Mouse (Mus musculus) forebrain, embryonic 12.5 days (tissue): ENCODE measurements at regions not wholly inside any gene's neighbourhood (a gene's known extent, or its start where the extent isn't known, plus 50 kb on each side); places are given as distances from the start of the nearest gene placed in this dataset.

Experiments used
- ATAC-seq: fragments of 200-750 bp; cut with Nextera tagmentation; 2 replicates; pipeline ENCODE4 v1.8.0; 2017; ENCODE audit warnings: moderate TSS enrichment; ENCODE audit not compliant: low FRiP score
- H3K27ac ChIP-seq: fragments of 300-500 bp; sonication (generic); 2 replicates; pipeline ENCODE4 v1.5.1; 2016; ENCODE audit warnings: mild to moderate bottlenecking
- H3K27me3 ChIP-seq: fragments of 300-500 bp; sonication (generic); 2 replicates; pipeline ENCODE4 v1.6.1; 2016; ENCODE audit warnings: mild to moderate bottlenecking
- H3K36me3 ChIP-seq: fragments of 300-500 bp; sonication (generic); replicated peaks from 2 replicates; pipeline ENCODE4 v1.6.1; 2016; ENCODE audit warnings: mild to moderate bottlenecking
- H3K4me1 ChIP-seq: fragments of 300-500 bp; sonication (generic); 2 replicates; pipeline ENCODE4 v1.6.1; 2016
- H3K4me2 ChIP-seq: fragments of 300-500 bp; sonication (generic); 2 replicates; pipeline ENCODE4 v1.6.1; 2016; ENCODE audit warnings: mild to moderate bottlenecking, moderate library complexity
- H3K4me3 ChIP-seq: fragments of 300-500 bp; sonication (generic); replicated peaks from 2 replicates; pipeline ENCODE4 v1.5.1; 2016; ENCODE audit warnings: mild to moderate bottlenecking
- H3K9ac ChIP-seq: fragments of 300-500 bp; sonication (generic); 2 replicates; pipeline ENCODE4 v1.6.1; 2016; ENCODE audit warnings: mild to moderate bottlenecking
- H3K9me3 ChIP-seq: fragments of 300-500 bp; sonication (generic); 2 replicates; pipeline ENCODE4 v1.6.1; 2016
- WGBS: fragments of 180-500 bp; shearing (Covaris S2); methylation state at CpG from one replicate; pipeline ENCODE4 v1.1.7; 2016; 5-methylcytosine and 5-hydroxymethylcytosine counted together

- 93% methylated on average over 4 of the region's 4 CpGs for WGBS
- no peak for ATAC-seq
- Histone ChIP-seq H3K9me3 (no peaks in the 10 kb centered on the region), H3K4me1 (no peaks in the 10 kb centered on the region), H3K4me3 (no peak overlapping the region), H3K27me3 (no peaks in the 10 kb centered on the region), H3K9ac (no peak overlapping the region), H3K27ac (no peak overlapping the region), H3K36me3 (no peaks in the 10 kb centered on the region), H3K4me2 (no peak overlapping the region)
Observed at GRCm38 (mm10) chr12:70592821-70593220, 139.9 kb downstream of the Tmx1 start.

GRCm38 (mm10) chr12:70598211-70598701 lies 145.4 kb downstream of the Tmx1 start:
- 87% methylated on average over 15 of the region's 15 CpGs for WGBS
- no peak for ATAC-seq

GRCm38 (mm10) chr12:70599731-70600130 lies 146.8 kb downstream of the Tmx1 start:
- Histone ChIP-seq H3K27me3 (no peaks in the 10 kb centered on the region), H3K4me2 (no peak overlapping the region), H3K4me1 (no peaks in the 10 kb centered on the region; the same call in 1 of the 2 replicates), H3K27ac (no peak overlapping the region), H3K9ac (no peak overlapping the region), H3K9me3 (no peaks in the 10 kb centered on the region), H3K4me3 (no peak overlapping the region), H3K36me3 (no peaks in the 10 kb centered on the region)
- ATAC-seq: no peak
- WGBS: 87% methylated on average over 6 of the region's 6 CpGs

More at GRCm38 (mm10) chr12:70598211-70598701, 145.4 kb downstream of the Tmx1 start:
- Histone ChIP-seq H3K4me1 (no peaks in the 10 kb centered on the region; the same call in 1 of the 2 replicates), H3K27ac (no peak overlapping the region), H3K4me3 (no peak overlapping the region), H3K9me3 (no peaks in the 10 kb centered on the region), H3K4me2 (no peak overlapping the region), H3K27me3 (no peaks in the 10 kb centered on the region), H3K9ac (no peak overlapping the region), H3K36me3 (no peaks in the 10 kb centered on the region)

GRCm38 (mm10) chr12:70603869-70604268 lies 151.0 kb downstream of the Tmx1 start:
- no peak for ATAC-seq
- Histone ChIP-seq H3K4me3 (no peak overlapping the region), H3K9me3 (no peaks in the 10 kb centered on the region), H3K4me1 (no peaks in the 10 kb centered on the region), H3K9ac (no peak overlapping the region), H3K36me3 (no peaks in the 10 kb centered on the region), H3K27ac (no peak overlapping the region), H3K27me3 (no peaks in the 10 kb centered on the region), H3K4me2 (no peak overlapping the region)
- 86% methylated on average over 1 of the region's 1 CpGs for WGBS

GRCm38 (mm10) chr12:70608672-70609071 lies 155.8 kb downstream of the Tmx1 start:
- Histone ChIP-seq H3K4me2 (no peak overlapping the region), H3K36me3 (no peaks in the 10 kb centered on the region), H3K4me3 (no peak overlapping the region), H3K9ac (no peak overlapping the region), H3K27ac (no peak overlapping the region), H3K27me3 (no peaks in the 10 kb centered on the region), H3K9me3 (no peaks in the 10 kb centered on the region), H3K4me1 (no peaks in the 10 kb centered on the region)
- no peak for ATAC-seq
- WGBS: 78% methylated on average over 5 of the region's 5 CpGs

GRCm38 (mm10) chr12:70609116-70609871 lies 156.4 kb downstream of the Tmx1 start:
- no peak overlapping the region for H3K4me2 ChIP-seq
- H3K9ac ChIP-seq: no peak overlapping the region
- no peaks in the 10 kb centered on the region for H3K36me3 ChIP-seq
- no peaks in the 10 kb centered on the region for H3K9me3 ChIP-seq
- no peak overlapping the region for H3K4me3 ChIP-seq
- whole genome bisulfite sequencing: 85% methylated on average over 7 of the region's 7 CpGs
- H3K4me1 ChIP-seq: no peaks in the 10 kb centered on the region
- ATAC-seq: no peak
- H3K27me3 ChIP-seq: no peaks in the 10 kb centered on the region
- no peak overlapping the region for H3K27ac ChIP-seq

GRCm38 (mm10) chr12:70611891-70612290 lies 159.0 kb downstream of the Tmx1 start:
- Histone ChIP-seq H3K9me3 (no peaks in the 10 kb centered on the region), H3K4me3 (no peak overlapping the region), H3K27ac (no peak overlapping the region), H3K4me1 (peaks cover 5% of the 10 kb centered on the region; the same call in 1 of the 2 replicates), H3K27me3 (no peaks in the 10 kb centered on the region), H3K9ac (no peak overlapping the region), H3K4me2 (no peak overlapping the region), H3K36me3 (no peaks in the 10 kb centered on the region)
- WGBS: 88% methylated on average over 5 of the region's 5 CpGs
- ATAC-seq: no peak

DNA sequence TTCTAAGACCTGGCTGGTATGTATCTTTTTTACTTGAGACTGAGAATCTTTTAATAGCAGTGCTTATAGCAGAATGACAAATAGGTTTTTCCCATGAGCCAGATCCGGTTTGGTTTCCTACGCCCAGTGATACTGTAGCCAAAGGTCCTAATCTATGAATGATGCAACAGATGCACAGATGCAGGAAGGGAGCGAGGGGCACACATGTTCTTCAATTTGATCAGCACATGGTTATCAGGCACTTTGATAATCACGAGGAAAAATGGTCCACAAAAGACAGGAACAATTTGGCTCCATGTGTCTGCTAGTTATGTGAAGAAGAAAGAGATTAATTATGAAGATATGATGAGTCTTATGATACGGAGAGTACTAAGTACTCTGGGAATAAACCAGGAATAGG lies 160.3 kb downstream of the Tmx1 start:
- H3K9ac ChIP-seq: no peak overlapping the region
- H3K4me2 ChIP-seq: no peak overlapping the region
- WGBS: 84% methylated on average over 5 of the region's 5 CpGs
- no peaks in the 10 kb centered on the region for H3K27me3 ChIP-seq
- ATAC-seq: no peak
- no peak overlapping the region for H3K4me3 ChIP-seq
- peaks cover 5% of the 10 kb centered on the region; the same call in 1 of the 2 replicates for H3K4me1 ChIP-seq
- H3K36me3 ChIP-seq: no peaks in the 10 kb centered on the region
- no peak overlapping the region for H3K27ac ChIP-seq
- H3K9me3 ChIP-seq: no peaks in the 10 kb centered on the region

GRCm38 (mm10) chr12:70614101-70614500 lies 161.2 kb downstream of the Tmx1 start:
- H3K36me3 ChIP-seq: no peaks in the 10 kb centered on the region
- no peaks in the 10 kb centered on the region for H3K27me3 ChIP-seq
- no peak for ATAC-seq
- H3K27ac ChIP-seq: no peak overlapping the region
- 86% methylated on average over 2 of the region's 2 CpGs for WGBS
- no peaks in the 10 kb centered on the region for H3K9me3 ChIP-seq
- no peak overlapping the region for H3K4me3 ChIP-seq
- peaks cover 5% of the 10 kb centered on the region; the same call in 1 of the 2 replicates for H3K4me1 ChIP-seq
- H3K4me2 ChIP-seq: no peak overlapping the region
- H3K9ac ChIP-seq: no peak overlapping the region

DNA sequence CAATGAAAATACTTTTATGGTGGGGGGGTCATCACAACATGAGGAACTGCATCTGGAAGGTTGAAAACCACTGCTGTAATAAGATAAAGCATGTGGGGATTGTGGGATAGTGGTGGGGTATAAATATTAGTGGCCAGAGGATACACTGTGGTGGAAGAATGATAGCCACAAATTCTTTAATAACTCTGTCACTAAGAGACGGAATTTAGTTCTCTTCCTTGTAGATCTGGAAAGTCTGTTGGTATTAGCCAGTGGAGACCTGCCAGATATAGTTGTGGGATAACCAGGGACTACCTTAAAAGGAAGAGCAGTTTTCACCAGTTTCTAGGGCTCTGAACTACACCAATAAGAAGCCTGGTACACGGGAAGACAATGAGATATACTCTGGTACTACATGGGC lies 161.8 kb downstream of the Tmx1 start:
- no peak overlapping the region for H3K4me3 ChIP-seq
- WGBS: 87% methylated on average over 2 of the region's 2 CpGs
- H3K9ac ChIP-seq: no peak overlapping the region
- H3K4me2 ChIP-seq: no peak overlapping the region
- H3K9me3 ChIP-seq: no peaks in the 10 kb centered on the region
- peaks cover 5% of the 10 kb centered on the region; the same call in 1 of the 2 replicates for H3K4me1 ChIP-seq
- no peak for ATAC-seq
- no peak overlapping the region for H3K27ac ChIP-seq
- no peaks in the 10 kb centered on the region for H3K36me3 ChIP-seq
- no peaks in the 10 kb centered on the region for H3K27me3 ChIP-seq

- Histone ChIP-seq H3K9ac (no peak overlapping the region), H3K4me2 (no peak overlapping the region), H3K4me3 (no peak overlapping the region), H3K27me3 (no peaks in the 10 kb centered on the region), H3K4me1 (peaks cover 5% of the 10 kb centered on the region; the same call in 1 of the 2 replicates), H3K36me3 (no peaks in the 10 kb centered on the region), H3K9me3 (no peaks in the 10 kb centered on the region), H3K27ac (no peak overlapping the region)
- WGBS: 95% methylated on average over 9 of the region's 9 CpGs
- no peak for ATAC-seq
Observed at GRCm38 (mm10) chr12:70615123-70615522, 162.2 kb downstream of the Tmx1 start.

DNA sequence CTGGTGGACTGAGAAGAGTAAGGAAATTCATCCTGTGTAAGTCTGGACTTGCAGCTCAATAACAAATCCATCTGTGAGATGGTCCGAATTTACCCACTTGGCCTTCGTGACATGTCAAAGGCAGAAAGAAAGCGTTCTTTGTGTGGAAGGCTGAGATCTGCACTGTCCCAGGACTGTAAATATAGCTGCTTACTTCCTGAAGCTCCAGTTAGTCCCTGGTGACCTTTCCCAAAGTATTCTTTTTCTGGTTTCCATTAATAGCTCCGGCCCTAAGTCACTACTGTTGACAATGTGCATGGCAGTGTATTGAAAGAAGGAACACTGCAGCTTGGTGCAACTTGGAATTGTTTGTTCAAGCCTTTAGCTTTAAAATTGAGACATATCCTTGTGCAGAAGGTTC lies 163.2 kb downstream of the Tmx1 start:
- no peaks in the 10 kb centered on the region for H3K36me3 ChIP-seq

GRCm38 (mm10) chr12:70616487-70616886 lies 163.6 kb downstream of the Tmx1 start:
- H3K4me3 ChIP-seq: no peak overlapping the region
- no peak overlapping the region for H3K4me2 ChIP-seq
- peaks cover 5% of the 10 kb centered on the region; the same call in 1 of the 2 replicates for H3K4me1 ChIP-seq
- 28% methylated on average over 4 of the region's 4 CpGs for WGBS
- H3K9ac ChIP-seq: no peak overlapping the region
- H3K27ac ChIP-seq: no peak overlapping the region
- H3K36me3 ChIP-seq: no peaks in the 10 kb centered on the region
- H3K27me3 ChIP-seq: no peaks in the 10 kb centered on the region
- no peak for ATAC-seq
- H3K9me3 ChIP-seq: no peaks in the 10 kb centered on the region

More for the DNA sequence above, 163.2 kb downstream of the Tmx1 start:
- peaks cover 5% of the 10 kb centered on the region; the same call in 1 of the 2 replicates for H3K4me1 ChIP-seq
- H3K4me2 ChIP-seq: no peak overlapping the region
- H3K27ac ChIP-seq: no peak overlapping the region
- no peak for ATAC-seq
- H3K9ac ChIP-seq: no peak overlapping the region
- WGBS: 73% methylated on average over 4 of the region's 4 CpGs
- no peaks in the 10 kb centered on the region for H3K9me3 ChIP-seq
- H3K27me3 ChIP-seq: no peaks in the 10 kb centered on the region
- H3K4me3 ChIP-seq: no peak overlapping the region
